Mouse (Mus musculus): ENCODE measurements around the gene Map3k14. TPM values are rescaled to one million over a fixed set of nuclear protein-coding genes. Genes with fewer than 3 reads are reported as not detected.

The Map3k14 gene
- polyA plus RNA-seq, 1 experiment = 12.7 TPM

DNA sequence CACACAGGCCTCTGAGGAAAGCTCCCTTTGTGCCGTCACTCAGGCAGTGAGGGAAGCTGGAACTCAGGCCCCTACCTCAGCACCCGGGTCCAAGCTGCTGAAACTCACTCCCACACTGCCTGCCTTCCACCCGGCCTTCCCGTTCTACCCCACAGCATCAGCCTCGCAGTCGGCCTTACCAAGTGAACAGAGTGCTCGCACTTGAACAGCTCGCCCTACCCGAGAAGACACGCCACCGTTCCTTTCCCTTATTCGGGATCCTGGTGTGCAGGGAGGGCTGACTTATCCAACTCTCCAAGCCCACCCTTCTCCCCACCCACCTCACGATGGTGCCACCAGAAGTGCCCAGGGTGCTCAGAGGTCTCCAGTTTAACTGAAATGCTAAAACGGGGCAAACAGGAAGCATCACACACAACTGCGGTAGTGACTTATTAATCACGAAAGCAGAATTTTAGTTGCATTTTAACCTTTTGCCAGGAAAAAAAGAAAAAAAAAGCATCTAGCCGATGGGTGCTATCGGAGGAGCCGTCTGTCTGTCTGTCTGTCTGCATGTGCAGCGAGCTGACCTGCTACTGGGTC is 2.8 kb downstream of the Map3k14 start:
- H3K4me3 ChIP-seq (ENCODE audit: low read depth, low read length) = peak overlapping the region; percentile 51
- H3K36me3 ChIP-seq (ENCODE audit: control insufficient read depth, insufficient read depth, low read length) = no peaks in the 10 kb centered on the region
- peak overlapping the region; percentile 63 for H3K27ac ChIP-seq (ENCODE audit: insufficient read depth, low read depth, low read length)
- H3K27me3 ChIP-seq (ENCODE audit: control insufficient read depth, insufficient read depth, low read length) = no peaks in the 10 kb centered on the region
- H3K4me1 ChIP-seq (ENCODE audit: control insufficient read depth, insufficient read depth, insufficient read length, low read length) = peaks cover 30% of the 10 kb centered on the region
- WGBS = 70% methylated on average over 20 of the region's 20 CpGs
- TF ChIP-seq CTCF (IDR thresholded peaks at IDR 0.05; ENCODE audit: extremely low read depth, insufficient read length, insufficient replicate concordance, low read depth, low read length) = no peak
- no peak for TF ChIP-seq POLR2A (IDR thresholded peaks at IDR 0.05; ENCODE audit: low read depth, low read length)

DNA sequence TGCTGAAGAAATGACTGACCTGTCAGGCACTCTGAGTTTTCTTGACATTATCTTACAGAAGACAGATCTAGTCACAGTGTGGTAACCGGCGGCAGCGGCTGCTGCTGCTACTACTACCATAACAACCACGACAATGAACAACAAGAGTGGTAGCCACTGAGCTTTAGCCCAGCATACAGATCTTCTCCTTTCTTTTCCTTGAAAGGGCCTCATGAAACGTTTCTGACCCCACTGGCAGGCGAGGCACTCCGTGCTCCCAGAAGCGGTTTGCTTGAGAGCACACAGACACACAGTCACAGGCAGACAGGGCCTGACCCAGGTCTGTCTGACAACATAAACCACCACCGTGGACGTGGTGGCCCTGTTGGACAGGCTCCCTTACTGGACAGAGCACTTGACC is 3.7 kb downstream of the Map3k14 start:
- H3K4me1 ChIP-seq (ENCODE audit: control insufficient read depth, insufficient read depth, insufficient read length, low read length) = peaks cover 30% of the 10 kb centered on the region
- 70% methylated on average over 10 of the region's 10 CpGs for WGBS
- H3K27me3 ChIP-seq (ENCODE audit: control insufficient read depth, insufficient read depth, low read length) = no peaks in the 10 kb centered on the region
- H3K27ac ChIP-seq (ENCODE audit: insufficient read depth, low read depth, low read length) = peak overlapping the region; percentile 90
- H3K36me3 ChIP-seq (ENCODE audit: control insufficient read depth, insufficient read depth, low read length) = no peaks in the 10 kb centered on the region
- TF ChIP-seq CTCF (IDR thresholded peaks at IDR 0.05; ENCODE audit: extremely low read depth, insufficient read length, insufficient replicate concordance, low read depth, low read length) = no peak
- no peak for TF ChIP-seq POLR2A (IDR thresholded peaks at IDR 0.05; ENCODE audit: low read depth, low read length)
- H3K4me3 ChIP-seq (ENCODE audit: low read depth, low read length) = 0 out of 2 replicates have a peak overlapping the region, but pooled peaks have one; percentile 3

DNA sequence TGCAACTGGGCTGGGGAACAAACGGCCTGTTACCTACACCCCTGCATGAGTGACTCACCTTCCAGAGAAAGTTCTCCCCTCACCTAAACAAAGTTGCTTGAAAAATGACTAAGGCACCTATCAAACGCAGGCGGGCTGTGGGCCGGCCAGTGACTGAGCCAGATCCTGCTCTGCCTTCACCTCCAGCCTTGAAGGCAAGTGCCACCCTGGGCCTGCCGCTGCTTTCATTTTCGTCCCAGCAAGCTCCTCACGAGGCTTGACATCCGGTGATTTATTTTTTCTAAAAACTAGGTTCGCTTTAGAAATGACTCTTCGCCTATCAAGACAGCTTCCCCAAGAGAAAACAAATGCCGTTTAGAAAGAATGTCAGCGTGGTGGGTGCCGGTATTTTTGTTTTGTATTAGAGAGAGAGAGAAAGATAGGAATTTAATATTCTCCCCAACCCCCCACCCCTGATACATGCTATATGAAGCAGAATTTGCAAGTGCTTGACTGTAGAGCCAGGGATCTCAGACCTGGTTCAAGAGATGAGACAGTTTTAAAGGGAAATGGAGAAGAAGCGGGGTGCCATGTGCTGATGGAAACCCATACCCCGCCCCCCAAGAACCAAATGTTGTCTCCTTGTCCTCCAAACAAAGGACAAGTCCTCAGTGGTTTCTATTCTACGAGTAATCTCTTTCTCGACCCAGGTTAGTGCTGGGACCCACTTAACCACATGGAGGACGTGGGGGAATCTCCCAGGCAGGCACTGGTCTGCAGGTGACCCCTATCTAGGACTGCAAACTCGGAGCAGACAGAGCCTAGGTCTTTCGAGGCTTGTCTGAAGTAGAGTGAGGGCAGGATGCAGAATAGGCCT is 4.6 kb downstream of the Map3k14 start:
- TF ChIP-seq CTCF (IDR thresholded peaks at IDR 0.05; ENCODE audit: extremely low read depth, insufficient read length, insufficient replicate concordance, low read depth, low read length) (no peak), POLR2A (IDR thresholded peaks at IDR 0.05; ENCODE audit: low read depth, low read length) (no peak)
- peak overlapping the region; percentile 90 for H3K27ac ChIP-seq (ENCODE audit: insufficient read depth, low read depth, low read length)
- H3K27me3 ChIP-seq (ENCODE audit: control insufficient read depth, insufficient read depth, low read length) = no peaks in the 10 kb centered on the region
- WGBS = 46% methylated on average over 20 of the region's 20 CpGs
- no peaks in the 10 kb centered on the region for H3K36me3 ChIP-seq (ENCODE audit: control insufficient read depth, insufficient read depth, low read length)
- peaks cover 28% of the 10 kb centered on the region for H3K4me1 ChIP-seq (ENCODE audit: control insufficient read depth, insufficient read depth, insufficient read length, low read length)
- peak overlapping the region; percentile 21 for H3K4me3 ChIP-seq (ENCODE audit: low read depth, low read length)

DNA sequence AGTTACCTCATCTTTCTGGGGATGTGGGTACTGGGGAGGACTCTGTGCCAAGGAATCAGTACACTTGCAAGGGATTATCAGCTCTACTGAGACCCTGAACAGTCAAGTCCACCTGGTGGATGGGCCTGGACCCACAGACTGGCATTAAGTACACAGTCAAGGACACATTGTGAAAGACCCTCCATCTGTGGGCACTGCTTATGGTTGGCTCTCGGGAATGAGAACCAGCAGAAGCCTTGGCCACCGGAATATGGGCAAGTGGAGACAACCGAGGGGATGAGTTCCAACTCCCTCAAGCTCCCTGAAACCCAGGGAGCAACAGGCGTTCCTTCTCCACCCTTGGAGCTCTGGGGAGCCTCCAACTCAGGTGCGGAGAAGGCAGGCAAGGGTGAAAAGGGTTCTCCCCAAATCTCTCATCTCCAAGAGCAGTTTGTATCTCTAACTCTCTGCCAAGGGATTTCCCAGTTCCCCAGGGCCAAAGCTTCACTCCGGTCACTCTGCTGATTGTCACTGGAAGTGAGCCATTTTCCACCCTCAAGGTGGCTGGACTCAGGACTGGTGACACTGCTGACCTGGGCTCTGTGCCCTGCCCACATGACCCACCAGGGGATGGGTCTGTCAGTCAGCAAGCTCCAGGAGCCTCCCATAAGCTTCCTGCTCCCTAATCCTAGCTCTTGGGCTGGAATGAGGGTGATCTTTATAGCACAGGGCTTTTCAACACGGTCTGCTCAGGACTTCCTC is 5.4 kb downstream of the Map3k14 start:
- TF ChIP-seq CTCF (IDR thresholded peaks at IDR 0.05; ENCODE audit: extremely low read depth, insufficient read length, insufficient replicate concordance, low read depth, low read length) = no peak
- TF ChIP-seq POLR2A (IDR thresholded peaks at IDR 0.05; ENCODE audit: low read depth, low read length) = no peak
- Histone ChIP-seq H3K4me1 (ENCODE audit: control insufficient read depth, insufficient read depth, insufficient read length, low read length) (peaks cover 28% of the 10 kb centered on the region), H3K36me3 (ENCODE audit: control insufficient read depth, insufficient read depth, low read length) (no peaks in the 10 kb centered on the region), H3K27ac (ENCODE audit: insufficient read depth, low read depth, low read length) (peak overlapping the region; percentile 90), H3K4me3 (ENCODE audit: low read depth, low read length) (peak overlapping the region; percentile 21), H3K27me3 (ENCODE audit: control insufficient read depth, insufficient read depth, low read length) (no peaks in the 10 kb centered on the region)
- WGBS = 62% methylated on average over 7 of the region's 7 CpGs

- no peaks in the 10 kb centered on the region for H3K36me3 ChIP-seq (ENCODE audit: control insufficient read depth, insufficient read depth, low read length)
- 27% methylated on average over 12 of the region's 12 CpGs for WGBS
- TF ChIP-seq CTCF (IDR thresholded peaks at IDR 0.05; ENCODE audit: extremely low read depth, insufficient read length, insufficient replicate concordance, low read depth, low read length) (no peak), POLR2A (IDR thresholded peaks at IDR 0.05; ENCODE audit: low read depth, low read length) (no peak)
- H3K4me3 ChIP-seq (ENCODE audit: low read depth, low read length) = peak overlapping the region; percentile 19; the same call in 1 of the 2 replicates
- H3K4me1 ChIP-seq (ENCODE audit: control insufficient read depth, insufficient read depth, insufficient read length, low read length) = peaks cover 25% of the 10 kb centered on the region
- no peaks in the 10 kb centered on the region for H3K27me3 ChIP-seq (ENCODE audit: control insufficient read depth, insufficient read depth, low read length)
- peak overlapping the region; percentile 71 for H3K27ac ChIP-seq (ENCODE audit: insufficient read depth, low read depth, low read length)
These were observed 6.6 kb downstream of the Map3k14 start for GRCm38 (mm10) chr11:103260515-103261192.

DNA sequence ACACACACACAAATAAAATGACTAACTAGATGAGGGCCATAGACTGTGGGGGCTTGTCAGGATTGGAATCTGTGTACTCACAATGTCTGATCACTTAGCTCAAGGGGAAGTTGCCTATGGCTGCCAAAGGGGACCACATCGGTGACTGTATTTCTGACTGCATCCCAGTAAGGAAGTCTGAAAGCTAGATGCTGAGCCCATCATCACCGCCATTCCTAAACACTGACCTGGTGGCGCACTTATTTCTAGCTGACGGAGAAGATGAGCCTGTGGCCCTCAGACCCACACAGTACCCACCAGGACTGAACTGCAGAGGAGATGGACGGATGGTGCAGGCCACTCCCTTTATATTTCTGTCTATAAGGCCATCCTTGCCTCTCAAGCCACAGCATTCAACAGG is 7.2 kb downstream of the Map3k14 start:
- no peak overlapping the region for H3K4me3 ChIP-seq (ENCODE audit: low read depth, low read length)
- H3K27me3 ChIP-seq (ENCODE audit: control insufficient read depth, insufficient read depth, low read length) = no peaks in the 10 kb centered on the region
- H3K4me1 ChIP-seq (ENCODE audit: control insufficient read depth, insufficient read depth, insufficient read length, low read length) = peaks cover 25% of the 10 kb centered on the region
- peak overlapping the region; percentile 71 for H3K27ac ChIP-seq (ENCODE audit: insufficient read depth, low read depth, low read length)
- 84% methylated on average over 5 of the region's 5 CpGs for WGBS
- TF ChIP-seq CTCF (IDR thresholded peaks at IDR 0.05; ENCODE audit: extremely low read depth, insufficient read length, insufficient replicate concordance, low read depth, low read length) (no peak), POLR2A (IDR thresholded peaks at IDR 0.05; ENCODE audit: low read depth, low read length) (no peak)
- H3K36me3 ChIP-seq (ENCODE audit: control insufficient read depth, insufficient read depth, low read length) = no peaks in the 10 kb centered on the region

Measured in small intestine, adult 2 months (tissue).